Mouse (Mus musculus) heart, postnatal 0 days (tissue): Measurements from ENCODE around the gene Naa38.

Experiments used
- CTCF ChIP-seq: IDR thresholded peaks from 2 replicates; pipeline ENCODE4 v1.5.1; 2016; ENCODE audit warnings: antibody characterized with exemption, control low read depth, low read depth
- EP300 ChIP-seq: IDR thresholded peaks from 2 replicates; pipeline ENCODE4 v1.6.1; 2016; ENCODE audit warnings: antibody characterized with exemption, low read depth

- no peak for TF ChIP-seq EP300
- TF ChIP-seq CTCF: peak; percentile 95
These were observed 5.9 kb downstream of the Naa38 start for GRCm38 (mm10) chr11:69401210-69401637.
